Mouse (Mus musculus): ENCODE results near the gene D130043K22Rik.

D130043K22Rik gene

GRCm38 (mm10) chr13:24844983-24845955 is at the start of gene D130043K22Rik:
Gene D130043K22Rik (plus strand): TSS chr13:24845135.
- DNase-seq (ENCODE audit: low read depth, low spot score) = peak; percentile 85

- DNase-seq (ENCODE audit: low read depth, low spot score) = no peak
These were observed 46.2 kb upstream of the D130043K22Rik start for GRCm38 (mm10) chr13:24798686-24799085.

- no peak for DNase-seq (ENCODE audit: low read depth, low spot score)
These were observed 45.6 kb upstream of the D130043K22Rik start for GRCm38 (mm10) chr13:24799378-24799777.

- DNase-seq (ENCODE audit: low read depth, low spot score) = peak; percentile 66
These were observed 44.8 kb upstream of the D130043K22Rik start for GRCm38 (mm10) chr13:24799925-24800673.

- peak; percentile 99 for DNase-seq (ENCODE audit: low read depth, low spot score)
These were observed 44.1 kb upstream of the D130043K22Rik start for GRCm38 (mm10) chr13:24800674-24801307.

- DNase-seq (ENCODE audit: low read depth, low spot score) = peak; percentile 54
These were observed 43.5 kb upstream of the D130043K22Rik start, which contains the start of gene BC005537 for GRCm38 (mm10) chr13:24801308-24801921. Gene BC005537 (plus strand): TSS chr13:24801657.

- DNase-seq (ENCODE audit: low read depth, low spot score) = peak; percentile 52
These were observed 42.7 kb upstream of the D130043K22Rik start for GRCm38 (mm10) chr13:24802131-24802691.

- DNase-seq (ENCODE audit: low read depth, low spot score) = no peak
These were observed 41.7 kb upstream of the D130043K22Rik start for GRCm38 (mm10) chr13:24803196-24803595.

GRCm38 (mm10) chr13:24806079-24806478 is 38.9 kb upstream of the D130043K22Rik start:
- DNase-seq (ENCODE audit: low read depth, low spot score) = no peak

- peak; percentile 37 for DNase-seq (ENCODE audit: low read depth, low spot score)
These were observed 32.4 kb upstream of the D130043K22Rik start for GRCm38 (mm10) chr13:24812521-24812920.

GRCm38 (mm10) chr13:24814616-24815015 is 30.3 kb upstream of the D130043K22Rik start:
- no peak for DNase-seq (ENCODE audit: low read depth, low spot score)

- no peak for DNase-seq (ENCODE audit: low read depth, low spot score)
These were observed 28.5 kb upstream of the D130043K22Rik start for GRCm38 (mm10) chr13:24816125-24817092.

GRCm38 (mm10) chr13:24819931-24820330 is 25.0 kb upstream of the D130043K22Rik start:
- no peak for DNase-seq (ENCODE audit: low read depth, low spot score)

- peak; percentile 71 for DNase-seq (ENCODE audit: low read depth, low spot score)
These were observed 22.1 kb upstream of the D130043K22Rik start for GRCm38 (mm10) chr13:24822663-24823343.

- DNase-seq (ENCODE audit: low read depth, low spot score) = no peak
These were observed 20.3 kb upstream of the D130043K22Rik start for GRCm38 (mm10) chr13:24824647-24825046.

GRCm38 (mm10) chr13:24825587-24825986 is 19.3 kb upstream of the D130043K22Rik start:
- peak; percentile 71 for DNase-seq (ENCODE audit: low read depth, low spot score)

GRCm38 (mm10) chr13:24826116-24826515 is 18.8 kb upstream of the D130043K22Rik start:
- no peak for DNase-seq (ENCODE audit: low read depth, low spot score)

- DNase-seq (ENCODE audit: low read depth, low spot score) = no peak
These were observed 14.1 kb upstream of the D130043K22Rik start for GRCm38 (mm10) chr13:24830756-24831352.
